ENCODE assay signal across 19 mouse cellular contexts in genomic region chr11:118486881-118487772, GRCm38 (mm10). TPM values are rescaled to one million over a fixed set of nuclear protein-coding genes. Genes with fewer than 3 reads are reported as not detected.
DNase-seq lines count a peak whose midpoint lies in the region; ATAC-seq and TF ChIP-seq lines count a peak whose summit lies in the region.
"Had no signal": no experiment of that assay in that cellular context is flagged by ENCODE, and none has a peak within 500 bp of the region (broad histone marks: within the 10 kb centered on the region; RNA-seq: fewer than 3 reads in every experiment).

No protein-coding gene starts in this region.

- WGBS in kidney, adult 2 months = 67% methylated on average over 29 of the region's 29 CpGs
- 77% methylated on average over 29 of the region's 29 CpGs for WGBS in olfactory bulb, adult 2 months

- no peaks in the 10 kb centered on the region for H3K27me3 ChIP-seq in kidney, adult 2 months (replicated peaks; ENCODE audit: control insufficient read depth, insufficient read depth, low read length)
- H3K27me3 ChIP-seq: liver, embryonic 12.5 days; midbrain, embryonic 15.5 days had no signal

- no peak overlapping the region for H3K4me3 ChIP-seq in kidney, adult 2 months (ENCODE audit: insufficient read depth, low read depth, low read length)
- no peak overlapping the region for H3K4me3 ChIP-seq in olfactory bulb, adult 2 months (ENCODE audit: insufficient read depth, low read depth, low read length)
- H3K4me3 ChIP-seq: embryonic facial prominence, embryonic 10.5 days; limb, embryonic 12.5 days; liver, embryonic 12.5 days; megakaryocyte, embryonic 14.5 days; midbrain, embryonic 15.5 days; myocyte had no signal

- no peaks in the 10 kb centered on the region for H3K4me1 ChIP-seq in kidney, adult 2 months (ENCODE audit: control insufficient read depth, insufficient read depth, low read length)
- peaks cover 36% of the 10 kb centered on the region for H3K4me1 ChIP-seq in olfactory bulb, adult 2 months (ENCODE audit: control insufficient read depth, insufficient read depth, low read length)

- ATAC-seq in cerebellum, adult (ENCODE audit: insufficient number of reproducible peaks, low FRiP score, low TSS enrichment) = no peak
- ATAC-seq: liver, embryonic 12.5 days; midbrain, embryonic 15.5 days had no signal

- H3K27ac ChIP-seq in kidney, adult 2 months (ENCODE audit: insufficient read depth, low read depth, low read length) = no peak overlapping the region
- H3K27ac ChIP-seq in olfactory bulb, adult 2 months (ENCODE audit: insufficient read depth, low read depth, low read length) = no peak overlapping the region
- H3K27ac ChIP-seq: embryonic facial prominence, embryonic 10.5 days; limb, embryonic 12.5 days; liver, embryonic 12.5 days; midbrain, embryonic 15.5 days had no signal

- TF ChIP-seq POLR2A in kidney, adult 2 months (IDR thresholded peaks at IDR 0.05; ENCODE audit: low read depth, low read length) = no peak
- 0 out of 2 replicates have a peak, but pooled peaks have one; percentile 25 for TF ChIP-seq POLR2A in olfactory bulb, adult 2 months (IDR thresholded peaks at IDR 0.05; ENCODE audit: insufficient read depth, low read depth, low read length)

- intact Hi-C loops in heart, postnatal 25 days (cut with DNase I) = no loop called here

- DNase-seq in cerebellum, adult 11 months = peak; percentile 40
- peak; percentile 95 for DNase-seq in heart, adult 11 months
- no peak for DNase-seq in heart, postnatal 25 days (ENCODE audit: low spot score)
- DNase-seq in kidney, postnatal 14 days = peak; percentile 34
- DNase-seq in kidney, adult 2 months = no peak
- DNase-seq: gastrocnemius, postnatal 14 days; kidney, adult 18-20 months; lung, adult 2 months; retina, postnatal 1 day; thymus, adult 2 months had no signal

- H3K36me3 ChIP-seq in kidney, adult 2 months (ENCODE audit: control insufficient read depth, insufficient read depth, low read length) = no peaks in the 10 kb centered on the region
- H3K36me3 ChIP-seq: midbrain, embryonic 15.5 days had no signal

- TF ChIP-seq CTCF in kidney, adult 2 months (conservative IDR thresholded peaks at IDR 0.05; ENCODE audit: insufficient read depth, insufficient read length, low read depth, low read length) = no peak
- no peak for TF ChIP-seq CTCF in olfactory bulb, adult 2 months (IDR thresholded peaks at IDR 0.05; ENCODE audit: insufficient read depth, low read depth, low read length)

RNA-seq across cellular contexts. Expression of gene Engase, which starts 10.5 kb away (rescaled TPM):
- 1 to 10 TPM; 5.7 to 6.3 TPM for total RNA-seq in heart, postnatal 25 days (2021)
- polyA plus RNA-seq in kidney, adult 2 months (2012; rRNA removed) = 10.5 and 12.3 TPM in 2 replicates
- not detected in 2 replicates for polyA plus RNA-seq in olfactory bulb, adult 2 months (2012; ENCODE audit: insufficient read depth, insufficient read length, low replicate concordance, missing spikeins)

RNA-seq across cellular contexts. Expression of gene C1qtnf1, which starts 59.1 kb away (rescaled TPM):
- 10 to 100 TPM; 17.7 to 31.0 TPM for total RNA-seq in heart, postnatal 25 days (2021)
- polyA plus RNA-seq in kidney, adult 2 months (2012; rRNA removed) = 22.8 and 24.2 TPM in 2 replicates
- polyA plus RNA-seq in olfactory bulb, adult 2 months (2012; ENCODE audit: insufficient read depth, insufficient read length, low replicate concordance, missing spikeins) = not detected in 2 replicates
- total RNA-seq: common myeloid progenitor, adult 5-6 weeks had no signal

Comparison
In these comparisons a context has a peak if more than half of its experiments do, and no peak if none do; other contexts are left out.
1. DNase-seq: peak in cerebellum, adult 11 months (single experiment), heart, adult 11 months (single experiment) and kidney, postnatal 14 days (single experiment); none in heart, postnatal 25 days (single experiment) and kidney, adult 2 months (single experiment).
2. RNA of gene C1qtnf1, which starts 59.1 kb away (polyA plus RNA-seq): 22.8 to 24.2 TPM in kidney, adult 2 months; not detected in olfactory bulb, adult 2 months; every median in the first group is over 10 times any median in the second.